Mouse (Mus musculus) testis, adult 2 months (tissue): Measurements from ENCODE around the gene Rrp12.

ENCODE experiments used
- CTCF ChIP-seq: fragments of 200-500 bp; IDR thresholded peaks from 2 replicates; pipeline ENCODE4 v1.5.1; 2012; ENCODE audit warnings: low read depth, mild to moderate bottlenecking, inconsistent platforms, low read length, moderate library complexity; ENCODE audit not compliant: control insufficient read depth, insufficient read depth, insufficient replicate concordance
- POLR2A ChIP-seq: fragments of 200-500 bp; IDR thresholded peaks from 2 replicates; pipeline ENCODE4 v1.6.1; 2012; ENCODE audit warnings: low read depth, mild to moderate bottlenecking, inconsistent platforms, low read length, moderate library complexity; ENCODE audit not compliant: control insufficient read depth

DNA sequence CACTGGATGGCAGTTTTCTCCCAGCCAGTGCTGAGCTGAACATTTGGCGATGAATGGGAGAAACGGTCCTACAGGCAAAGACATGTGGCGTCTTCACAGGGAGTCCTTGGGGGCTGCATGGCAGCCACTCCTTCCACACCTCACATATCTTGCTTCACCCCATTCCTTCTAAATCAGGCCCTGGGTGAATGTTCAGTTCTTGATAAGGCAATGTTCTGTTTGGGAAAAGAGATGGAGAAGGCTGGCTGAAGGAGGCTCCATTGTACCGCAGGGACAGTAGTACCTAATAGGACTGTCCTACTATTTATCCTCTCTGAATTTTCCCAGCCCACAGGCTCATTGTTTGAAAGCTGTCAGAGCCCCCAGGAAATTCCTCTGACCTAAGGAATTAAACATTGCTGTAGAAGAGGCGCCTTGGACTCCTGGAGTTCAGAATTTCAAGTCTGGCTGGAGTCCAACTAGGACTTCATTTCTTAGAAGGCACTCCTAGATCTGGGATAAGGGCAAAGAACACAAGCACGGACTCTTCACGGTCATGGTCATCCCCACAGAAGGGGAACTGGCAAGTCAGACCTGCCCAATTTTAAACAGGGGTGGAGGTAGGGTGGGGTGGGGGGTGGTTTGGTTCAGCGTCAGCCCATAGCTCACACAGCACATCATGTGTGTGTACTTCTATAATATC is 11.2 kb upstream of the Rrp12 start:
- TF ChIP-seq CTCF (no peak), POLR2A (no peak)
